21 mouse cellular contexts compared by ENCODE assay signal in genomic region chr9:118529783-118530182, GRCm38 (mm10). TPM values are rescaled to one million over a fixed set of nuclear protein-coding genes. Genes with fewer than 3 reads are reported as not detected.
A peak's percentile ranks its signal among the peaks of the same experiment; 100 is the strongest.
DNase-seq lines count a peak whose midpoint lies in the region; ATAC-seq and TF ChIP-seq lines count a peak whose summit lies in the region.
"Had no signal": no experiment of that assay in that cellular context is flagged by ENCODE, and none has a peak within 500 bp of the region (broad histone marks: within the 10 kb centered on the region; RNA-seq: fewer than 3 reads in every experiment).

No protein-coding gene starts in this region.

- no peaks in the 10 kb centered on the region for H3K9me3 ChIP-seq in heart, embryonic 10.5 days
- H3K9me3 ChIP-seq in heart, embryonic 11.5 days (replicated peaks; ENCODE audit: control insufficient read depth, low read length) = no peaks in the 10 kb centered on the region
- H3K9me3 ChIP-seq in liver, postnatal 0 days (ENCODE audit: low read length) = no peaks in the 10 kb centered on the region
- no peaks in the 10 kb centered on the region for H3K9me3 ChIP-seq in liver, embryonic 12.5 days (replicated peaks)
- H3K9me3 ChIP-seq: G1E had no signal

- 0 out of 2 replicates have a peak, but pooled peaks cover 3% of the 10 kb centered on the region for H3K4me1 ChIP-seq in heart, embryonic 10.5 days
- no peaks in the 10 kb centered on the region for H3K4me1 ChIP-seq in heart, embryonic 11.5 days (ENCODE audit: control insufficient read depth, insufficient read depth, low read length)
- no peaks in the 10 kb centered on the region for H3K4me1 ChIP-seq in liver, postnatal 0 days (ENCODE audit: insufficient read depth)
- 0 out of 2 replicates have a peak, but pooled peaks cover 4% of the 10 kb centered on the region for H3K4me1 ChIP-seq in liver, embryonic 12.5 days

- no peaks in the 10 kb centered on the region for H3K27me3 ChIP-seq in heart, embryonic 10.5 days (ENCODE audit: insufficient read depth, poor library complexity, severe bottlenecking)
- no peaks in the 10 kb centered on the region for H3K27me3 ChIP-seq in heart, embryonic 11.5 days (ENCODE audit: control insufficient read depth, insufficient read depth, low read length)
- no peaks in the 10 kb centered on the region for H3K27me3 ChIP-seq in liver, postnatal 0 days (ENCODE audit: insufficient read depth, low read length)
- no peaks in the 10 kb centered on the region for H3K27me3 ChIP-seq in liver, embryonic 12.5 days (replicated peaks)
- H3K27me3 ChIP-seq: CH12.LX, Patski had no signal

- no peak overlapping the region for H3K4me3 ChIP-seq in heart, embryonic 10.5 days
- H3K4me3 ChIP-seq in heart, embryonic 11.5 days (ENCODE audit: low read depth, low read length) = no peak overlapping the region
- no peak overlapping the region for H3K4me3 ChIP-seq in liver, postnatal 0 days (ENCODE audit: low read depth, low read length)
- H3K4me3 ChIP-seq in liver, embryonic 12.5 days = no peak overlapping the region

- H3K4me2 ChIP-seq in heart, embryonic 11.5 days = no peak overlapping the region
- no peak overlapping the region for H3K4me2 ChIP-seq in liver, postnatal 0 days (ENCODE audit: low read depth, low read length)
- no peak overlapping the region for H3K4me2 ChIP-seq in liver, embryonic 12.5 days

- no peak overlapping the region for H3K27ac ChIP-seq in heart, embryonic 10.5 days
- no peak overlapping the region for H3K27ac ChIP-seq in heart, embryonic 11.5 days (ENCODE audit: low read depth, low read length)
- no peak overlapping the region for H3K27ac ChIP-seq in liver, postnatal 0 days (ENCODE audit: low read depth)
- no peak overlapping the region for H3K27ac ChIP-seq in liver, embryonic 12.5 days

- H3K36me3 ChIP-seq in heart, embryonic 10.5 days = peaks cover 88% of the 10 kb centered on the region
- peaks cover 30% of the 10 kb centered on the region for H3K36me3 ChIP-seq in heart, embryonic 11.5 days (ENCODE audit: control insufficient read depth, insufficient read depth, low read length)
- H3K36me3 ChIP-seq in liver, postnatal 0 days (replicated peaks; ENCODE audit: insufficient read depth, low read length) = peaks cover 55% of the 10 kb centered on the region
- peaks cover 93% of the 10 kb centered on the region for H3K36me3 ChIP-seq in liver, embryonic 12.5 days

- no peak overlapping the region for H3K9ac ChIP-seq in heart, embryonic 11.5 days (ENCODE audit: low read depth, low read length)
- H3K9ac ChIP-seq in liver, postnatal 0 days (replicated peaks) = no peak overlapping the region
- no peak overlapping the region for H3K9ac ChIP-seq in liver, embryonic 12.5 days

- peak; percentile 70 for DNase-seq in heart, embryonic 10.5 days (ENCODE audit: low spot score)
- DNase-seq in liver, postnatal 0 days = no peak
- peak; percentile 63 for DNase-seq in fat pad, adult 2 months (ENCODE audit: extremely low read depth, low read depth, low spot score)
- no peak for DNase-seq in spleen, postnatal 4 days (ENCODE audit: low spot score in 2 of 2)
- DNase-seq: adrenal gland, adult 2 months; adrenal gland, adult 8-10 months; adrenal gland, postnatal 10 days; adrenal gland, postnatal 14 days; adrenal gland, postnatal 25 days; adrenal gland, postnatal 36 days; B cell, adult 2 months; cerebellum, adult 11 months; cerebellum, adult 11-12 months; cerebellum, adult 18-20 months had no signal

- no peak for ATAC-seq in heart, embryonic 11.5 days (replicated peaks; ENCODE audit: insufficient number of reproducible peaks, low FRiP score, low TSS enrichment)
- peak; percentile 67 for ATAC-seq in liver, postnatal 0 days
- ATAC-seq in liver, embryonic 12.5 days = no peak
- ATAC-seq: activated CD4-positive, CD25-positive, alpha-beta regulatory T cell, adult 4 months; CD4-positive, CD25-positive, alpha-beta regulatory T cell, adult 4 months; Patski had no signal

- no peak for TF ChIP-seq CTCF in liver, postnatal 0 days (IDR thresholded peaks at IDR 0.05; ENCODE audit: low read depth)

- no peak for TF ChIP-seq EP300 in liver, postnatal 0 days (IDR thresholded peaks at IDR 0.05; ENCODE audit: low read depth)

- WGBS in heart, embryonic 10.5 days = 75% methylated on average over 3 of the region's 3 CpGs
- WGBS in heart, embryonic 11.5 days (ENCODE audit: insufficient replicate concordance) = 76% methylated on average over 3 of the region's 3 CpGs
- 69% methylated on average over 3 of the region's 3 CpGs for WGBS in liver, postnatal 0 days (ENCODE audit: insufficient replicate concordance)
- WGBS in liver, embryonic 12.5 days (ENCODE audit: insufficient replicate concordance) = 77% methylated on average over 3 of the region's 3 CpGs

RNA-seq across cellular contexts. Expression of gene Golga4, which starts 23.7 kb away (rescaled TPM):
- 55.0 and 60.0 TPM in 2 replicates for polyA plus RNA-seq in heart, embryonic 10.5 days (2016; fragmentation: Nextera tagmentation; extraction: Ambion mirVana)
- 64.2 and 64.9 TPM in 2 replicates for polyA plus RNA-seq in heart, embryonic 11.5 days (2014; fragmentation: Nextera tagmentation; extraction: Ambion mirVana)
- 12.5 and 13.9 TPM in 2 replicates for polyA plus RNA-seq in liver, postnatal 0 days (2015; fragmentation: Nextera tagmentation; extraction: Ambion mirVana)
- polyA plus RNA-seq in liver, embryonic 12.5 days (2016; fragmentation: Nextera tagmentation; extraction: Ambion mirVana) = 27.5 and 28.2 TPM in 2 replicates

RNA-seq across cellular contexts. Expression of gene Eomes, which starts 51.8 kb away (rescaled TPM):
- polyA plus RNA-seq in heart, embryonic 10.5 days (2016; fragmentation: Nextera tagmentation; extraction: Ambion mirVana) = 0.11 and 0.13 TPM in 2 replicates
- polyA plus RNA-seq in heart, embryonic 11.5 days (2014; fragmentation: Nextera tagmentation; extraction: Ambion mirVana) = 0.08 and 0.17 TPM in 2 replicates
- not detected in 2 replicates for polyA plus RNA-seq in liver, postnatal 0 days (2015; fragmentation: Nextera tagmentation; extraction: Ambion mirVana)
- not detected in 2 replicates for polyA plus RNA-seq in liver, embryonic 12.5 days (2016; fragmentation: Nextera tagmentation; extraction: Ambion mirVana)
- polyA plus RNA-seq: G1E had no signal

Comparison
In these comparisons a context has a peak if more than half of its experiments do, and no peak if none do; other contexts are left out.
1. DNase-seq: peak in heart, embryonic 10.5 days (single experiment) and fat pad, adult 2 months (single experiment); none in liver, postnatal 0 days (single experiment) and spleen, postnatal 4 days (0 of 2).